Mouse (Mus musculus) left cerebral cortex, postnatal 36 days (tissue): ENCODE results near the gene Gm11549. TPM values are rescaled to one million over a fixed set of nuclear protein-coding genes. Genes with fewer than 3 reads are reported as not detected.

Experiments used
- DNase-seq, 2 experiments: peaks; one replicate each; pipeline ENCODE4 v3.0.0; 2021 to 2022; ENCODE audit warnings: low spot score in 2 of 2, mixed read lengths in 1 of 2
- intact Hi-C: fragments of 180-260 bp; cut with DNase I; formaldehyde crosslinking; loops from one replicate; pipeline ENCODE4 v1.15.1; 2025
- total RNA-seq, 2 experiments: library from RNA; stranded (reverse); gene quantifications; 2 replicates each; pipeline ENCODE4 v1.2.3; 2021

Gm11549 gene
- total RNA-seq, 2 experiments from 2014 or later, result 32.8 to 42.1 TPM

DNA sequence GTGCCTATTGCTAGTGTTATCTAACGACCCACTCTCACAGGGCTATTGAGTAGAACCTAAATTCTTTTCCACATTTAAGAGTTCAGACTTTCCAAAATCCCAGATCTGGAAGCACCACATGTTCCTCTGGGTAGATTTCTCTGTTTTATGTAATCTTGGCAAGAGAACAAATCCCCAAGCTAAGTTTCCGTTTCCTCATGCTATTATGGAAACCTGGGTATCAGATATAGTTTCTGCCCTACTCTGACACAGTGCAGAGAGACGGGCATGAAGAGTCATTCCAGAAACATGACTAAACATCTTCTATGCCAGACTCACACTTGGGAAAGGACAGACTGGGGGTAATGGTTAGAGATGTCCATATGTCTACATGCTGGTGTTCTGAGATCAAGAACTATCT is 2.9 kb upstream of the Gm11549 start:
- intact Hi-C loops, result no loop called here
- no peak for DNase-seq

DNA sequence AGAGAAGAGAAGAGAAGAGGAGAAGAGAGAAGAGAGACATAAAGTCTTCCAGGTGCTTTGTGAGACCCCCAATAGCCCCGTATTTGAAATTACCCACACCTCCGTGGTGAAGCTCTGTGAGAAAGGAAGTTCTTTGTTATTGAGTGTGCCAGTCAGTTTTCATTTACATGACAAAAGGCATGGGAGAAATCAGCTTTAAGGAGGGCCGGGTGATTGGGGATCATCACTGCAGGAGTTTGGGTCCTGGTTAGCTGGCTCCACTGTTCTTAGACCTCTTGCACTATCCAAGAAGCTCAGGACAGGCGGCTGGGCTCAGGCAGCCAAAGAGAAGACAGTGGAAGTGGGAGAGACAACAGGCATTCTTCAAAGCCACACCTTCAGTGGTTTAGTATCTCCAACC is 524 bp upstream of the Gm11549 start:
- DNase-seq, result no peak
- intact Hi-C loops, result no loop called here

DNA sequence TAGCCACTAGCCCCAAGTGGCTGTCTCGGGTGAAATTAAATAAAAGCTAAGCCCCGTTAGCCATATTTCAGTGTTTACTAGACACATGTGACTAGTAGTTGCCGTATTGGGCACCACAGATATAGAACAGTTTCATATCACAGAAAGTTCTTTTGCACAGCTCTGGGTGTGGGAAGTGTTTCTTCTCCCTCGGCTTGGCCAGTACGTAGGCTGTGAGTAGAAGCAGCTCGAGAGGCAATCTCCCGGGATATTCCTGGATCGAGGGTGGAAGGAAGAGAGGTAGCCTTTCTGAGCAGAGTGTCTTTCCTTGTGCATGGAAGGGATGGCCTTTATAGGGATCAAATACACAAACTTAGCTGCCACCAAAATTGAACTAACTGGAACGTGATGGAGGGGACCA is 5.4 kb downstream of the Gm11549 start:
- intact Hi-C loops, result no loop called here
- DNase-seq, result peak; percentile 61 to 67

DNA sequence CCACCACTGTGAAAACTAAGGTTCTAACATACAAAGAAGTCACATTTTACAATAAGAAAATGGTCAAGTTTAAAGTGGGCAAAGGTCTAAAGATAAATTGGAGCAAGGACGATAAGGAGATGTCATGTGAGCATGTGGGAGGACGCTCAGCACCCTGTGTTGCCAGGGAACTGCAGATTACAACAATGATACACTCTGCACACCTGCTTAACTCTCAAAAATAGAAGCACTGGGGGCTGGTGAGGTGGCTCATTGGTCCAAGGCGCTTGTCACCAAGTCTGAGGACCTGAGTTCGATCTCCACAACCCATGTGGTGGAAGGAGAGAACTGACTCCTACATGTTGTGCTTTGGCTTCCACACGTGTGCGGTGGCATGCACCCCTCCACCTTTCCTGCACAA is 10.1 kb downstream of the Gm11549 start:
- intact Hi-C loops, result no loop called here
- DNase-seq, result no peak

DNA sequence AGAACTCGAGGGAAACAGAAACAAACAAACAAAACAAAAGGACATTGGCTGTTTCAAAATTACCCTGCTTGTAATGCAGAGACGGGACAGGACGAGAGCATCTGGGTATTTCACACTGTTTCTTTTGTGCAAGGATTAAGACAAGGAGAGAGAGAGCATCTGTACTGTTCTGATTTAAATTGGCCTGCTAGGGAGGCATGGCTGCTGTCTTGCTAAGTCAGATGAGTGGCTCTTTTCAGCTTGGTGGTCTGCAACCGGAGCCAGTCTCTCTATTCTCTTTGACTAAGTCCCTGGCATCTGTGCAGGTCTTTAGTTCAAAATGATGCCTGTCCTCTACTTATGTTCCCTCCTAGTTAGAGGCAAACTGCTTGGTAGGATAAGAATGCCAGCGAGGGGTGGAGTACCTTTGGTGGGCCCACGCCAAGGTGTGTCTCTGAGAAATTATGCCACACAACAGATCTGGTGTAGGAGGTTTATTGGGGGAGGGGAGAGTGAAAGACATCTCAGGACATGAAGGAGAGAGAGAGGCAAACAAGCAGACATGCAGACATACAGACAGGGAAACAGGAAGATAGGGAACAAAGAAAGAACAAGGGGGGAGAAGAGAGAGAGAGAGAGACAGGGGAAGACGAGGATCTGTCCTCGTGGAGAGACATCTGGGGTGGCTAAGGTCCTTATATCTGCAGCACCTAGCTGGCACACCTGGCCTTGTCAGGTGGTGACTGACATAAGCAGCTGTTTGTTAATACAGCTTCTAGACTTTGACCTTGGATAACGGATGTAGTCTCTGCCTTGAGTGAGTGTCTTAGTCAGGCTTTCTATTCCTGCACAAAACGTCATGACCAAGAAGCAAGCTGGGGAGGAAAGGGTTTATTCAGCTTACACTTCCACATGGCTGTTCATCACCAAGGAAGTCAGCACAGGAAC is 15.5 kb downstream of the Gm11549 start:
- no peak for DNase-seq
- intact Hi-C loops, result no loop called here

DNA sequence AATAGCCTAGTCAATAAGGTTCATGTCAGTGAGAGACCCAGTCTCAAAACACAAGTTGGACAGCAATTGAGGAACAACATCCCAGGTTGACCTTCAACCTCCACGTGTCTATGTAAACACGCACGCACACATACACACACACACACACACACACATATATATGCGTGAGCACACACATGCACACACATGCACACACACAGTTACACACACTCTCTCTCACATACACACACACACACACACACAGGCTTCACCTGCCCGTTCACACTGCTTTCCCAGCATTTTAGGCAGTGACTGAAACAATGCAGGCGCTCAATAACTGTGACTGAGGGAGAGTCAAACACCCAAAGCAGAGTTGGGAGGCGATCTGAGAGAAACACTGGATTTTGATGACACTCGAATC is 16.3 kb downstream of the Gm11549 start:
- no peak for DNase-seq
- intact Hi-C loops, result no loop called here

DNA sequence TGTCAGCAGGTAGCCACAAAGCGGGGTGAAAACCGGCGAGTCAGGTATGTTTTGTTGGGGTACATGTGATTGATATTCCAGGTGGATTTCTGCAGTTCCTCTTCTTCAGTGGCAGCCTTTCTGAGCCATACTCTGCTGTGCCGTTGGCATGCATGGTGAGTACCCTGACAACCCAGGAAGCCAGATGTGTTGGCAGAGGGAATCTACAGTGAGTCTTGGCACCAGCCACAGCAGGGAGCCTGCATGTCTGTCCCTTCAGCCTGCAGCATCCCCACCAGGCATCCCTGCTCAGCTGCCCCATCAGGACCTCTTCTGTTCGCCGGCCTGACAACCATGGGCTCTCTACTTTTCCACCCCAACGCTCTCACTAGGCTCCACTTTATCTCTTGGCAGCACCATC is 20.1 kb downstream of the Gm11549 start:
- no peak for DNase-seq
- intact Hi-C loops, result no loop called here

DNA sequence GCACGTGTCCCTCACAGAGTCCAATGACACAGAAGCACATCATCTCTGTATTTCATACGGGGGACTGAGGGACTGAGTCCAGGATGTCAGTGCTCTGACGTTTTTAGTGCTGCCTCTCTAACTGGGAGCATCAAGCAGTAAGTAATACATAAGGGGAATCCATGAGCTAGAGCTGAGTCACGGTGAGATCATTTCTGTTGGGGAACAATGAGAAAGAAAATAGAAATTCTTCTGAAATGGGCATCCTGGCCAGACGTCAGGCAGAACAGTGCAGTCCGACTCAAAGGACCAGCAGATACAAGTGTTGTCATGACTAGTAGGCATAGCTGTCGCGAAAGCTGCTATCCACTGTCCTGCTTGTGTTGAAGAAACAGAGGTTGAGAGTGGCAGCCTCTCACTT is 20.6 kb downstream of the Gm11549 start:
- no peak for DNase-seq
- intact Hi-C loops, result no loop called here

DNA sequence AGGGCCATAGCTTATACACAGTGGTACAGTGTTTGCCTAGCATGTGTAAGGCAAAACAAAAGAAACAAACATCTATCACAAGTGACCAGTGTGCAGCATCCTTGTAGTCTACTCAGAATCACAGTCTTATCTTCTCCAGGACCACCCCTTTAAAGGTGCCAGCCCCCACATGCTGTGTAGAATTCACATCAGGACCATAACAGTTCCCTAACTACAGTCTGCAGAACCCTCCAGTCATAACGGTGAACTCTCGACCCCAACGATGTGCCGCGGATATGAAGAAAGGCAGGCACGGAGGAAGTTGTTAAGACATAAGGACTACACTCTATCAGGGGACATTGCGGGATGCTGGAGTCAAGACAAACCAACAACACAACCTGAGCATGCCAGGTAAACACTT is 22.2 kb downstream of the Gm11549 start:
- no peak for DNase-seq
- intact Hi-C loops, result loop anchor here (5.0 kb wide), 1 partner anchor 317 kb away; no protein-coding TSS in a partner anchor

DNA sequence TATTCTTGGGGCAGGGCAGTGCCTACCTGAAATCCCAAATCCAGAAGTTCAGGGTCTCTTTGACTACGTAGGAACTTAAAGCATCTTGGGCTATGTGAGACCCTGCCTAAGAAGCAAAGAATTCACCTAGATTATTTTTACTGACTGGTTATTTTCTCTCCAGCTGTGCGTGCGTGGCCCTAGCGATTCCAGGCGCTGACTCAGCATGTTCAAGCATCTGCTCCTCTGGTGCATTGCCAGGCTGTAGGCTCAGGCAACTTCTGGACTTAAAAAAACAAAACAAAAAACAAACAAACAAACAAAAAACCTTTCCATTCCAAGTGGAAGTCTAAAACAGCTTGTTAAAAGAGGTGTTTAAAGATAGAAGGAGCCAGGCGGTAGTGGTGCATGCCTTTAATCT is 23.4 kb downstream of the Gm11549 start:
- no peak for DNase-seq
- intact Hi-C loops, result loop anchor here (5.0 kb wide), 1 partner anchor 316 kb away; no protein-coding TSS in a partner anchor

DNA sequence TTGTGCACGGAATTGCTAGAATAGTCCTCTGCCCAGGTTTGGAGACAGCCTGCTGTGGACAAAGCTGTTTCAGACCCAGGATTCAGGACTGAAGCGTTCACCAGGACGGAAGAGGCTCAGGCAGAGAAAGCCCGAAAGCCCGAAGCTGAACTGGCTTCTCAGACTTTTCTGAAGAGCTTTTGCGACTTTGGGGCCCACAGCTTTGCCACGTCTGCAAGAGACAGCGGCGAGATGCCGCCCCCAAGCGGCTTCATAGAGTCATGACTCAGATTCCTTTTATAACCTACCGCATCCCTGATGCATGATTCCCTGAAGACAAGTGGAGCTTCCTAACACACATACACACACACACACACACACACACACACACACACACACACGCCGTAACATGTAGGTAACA is 24.9 kb downstream of the Gm11549 start:
- peak; percentile 68 to 71 for DNase-seq

DNA sequence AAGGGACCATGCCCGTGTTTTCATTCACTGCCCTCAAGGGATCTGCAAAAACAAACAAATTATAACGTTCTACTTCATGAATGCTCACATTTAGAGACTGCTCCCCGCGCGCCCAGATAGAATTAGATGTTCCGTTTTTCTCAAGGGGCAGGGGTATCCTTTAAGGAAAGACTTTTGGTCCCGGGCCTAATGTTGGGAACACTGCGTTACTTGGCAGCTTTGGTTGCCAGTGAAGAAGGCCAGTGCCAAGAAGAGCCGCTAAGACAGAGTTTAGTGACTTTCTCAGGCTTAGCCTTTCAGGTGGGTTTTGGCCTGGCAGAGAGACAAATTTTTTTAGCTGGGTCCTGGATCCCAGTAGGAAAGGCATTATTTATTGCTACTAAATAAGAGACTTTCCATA is 25.3 kb downstream of the Gm11549 start:
- intact Hi-C loops, result loop anchor here (5.0 kb wide), 1 partner anchor 314 kb away; no protein-coding TSS in a partner anchor
- no peak for DNase-seq

More for the DNA sequence above, 24.9 kb downstream of the Gm11549 start:
- intact Hi-C loops, result loop anchor here (5.0 kb wide), 1 partner anchor 314 kb away; no protein-coding TSS in a partner anchor

DNA sequence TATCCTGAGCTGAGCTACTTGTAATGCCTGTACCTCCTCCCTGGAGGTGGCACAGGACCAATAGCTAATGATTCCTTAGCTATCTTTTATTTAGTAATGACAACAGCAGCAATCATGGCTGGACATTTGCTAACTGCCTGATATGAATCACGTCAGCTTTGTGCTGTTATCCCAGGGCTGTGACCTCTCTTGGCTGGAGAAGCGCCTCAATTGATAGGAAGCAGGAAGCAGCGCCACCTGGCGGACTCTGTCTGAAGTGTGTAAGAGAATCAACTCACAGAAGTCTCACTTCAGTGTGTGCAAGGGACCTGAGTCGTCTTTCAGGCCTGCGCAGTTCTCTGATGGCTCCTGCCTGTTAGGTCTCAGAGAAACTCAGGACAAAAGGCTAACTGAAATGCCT is 26.2 kb downstream of the Gm11549 start:
- peak; percentile 82 to 86 for DNase-seq
- intact Hi-C loops, result loop anchor here (2.0 to 5.0 kb wide), 3 partner anchors 53 to 313 kb away; no protein-coding TSS in a partner anchor

DNA sequence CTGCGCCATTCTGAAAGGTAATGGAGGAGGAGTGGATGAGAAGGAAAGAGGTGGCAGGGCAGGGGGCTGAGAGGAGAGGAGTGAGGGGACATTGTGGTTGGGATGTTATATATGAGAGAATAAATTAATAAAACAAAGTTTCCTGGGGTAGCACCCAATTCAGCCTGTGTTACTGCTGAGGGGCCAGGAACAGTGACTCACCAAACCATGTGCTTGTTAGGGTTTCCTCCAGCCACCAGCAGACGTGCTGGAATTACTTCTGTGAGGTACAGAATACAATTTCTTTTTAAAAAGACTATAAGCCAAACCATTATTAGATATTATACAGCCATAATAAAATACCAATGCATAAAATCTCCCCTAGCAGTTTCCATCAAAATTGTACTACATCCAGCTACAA is 27.0 kb downstream of the Gm11549 start:
- DNase-seq, result no peak
- intact Hi-C loops, result loop anchor here (2.0 to 5.0 kb wide), 3 partner anchors 52 to 312 kb away; no protein-coding TSS in a partner anchor

DNA sequence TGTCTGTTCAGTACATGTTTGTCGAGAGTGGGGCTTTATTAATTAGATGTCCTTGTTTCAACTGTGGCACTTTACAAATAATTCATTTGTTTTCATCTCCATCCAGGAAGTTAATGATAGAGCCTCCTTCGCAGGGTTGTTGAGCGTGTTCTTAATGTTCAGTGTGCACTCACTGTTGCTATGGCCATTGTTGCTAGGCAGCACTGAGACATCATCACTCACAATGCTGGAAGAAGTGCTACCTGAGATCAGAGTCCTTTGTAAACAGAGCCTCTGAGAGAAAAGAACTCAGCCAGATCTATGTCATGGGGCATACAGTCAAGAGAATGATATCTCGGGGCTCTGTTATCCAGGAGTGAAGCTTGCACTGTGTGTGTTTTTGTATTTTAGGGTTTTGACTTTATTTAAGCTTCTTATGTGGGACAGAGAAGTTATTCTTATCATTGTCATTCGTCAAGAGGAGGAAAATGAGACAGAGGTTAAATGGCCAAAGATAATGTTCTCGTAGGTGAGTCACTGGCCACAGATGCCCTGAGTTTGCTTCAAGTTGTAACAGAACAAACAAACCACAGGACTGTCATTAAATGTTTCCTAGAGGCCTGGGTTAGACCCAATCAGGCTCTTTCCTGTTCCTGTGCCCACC is 27.9 kb downstream of the Gm11549 start:
- DNase-seq, result no peak
- intact Hi-C loops, result loop anchor here (2.0 kb wide), 2 partner anchors 51 to 283 kb away; no protein-coding TSS in a partner anchor

DNA sequence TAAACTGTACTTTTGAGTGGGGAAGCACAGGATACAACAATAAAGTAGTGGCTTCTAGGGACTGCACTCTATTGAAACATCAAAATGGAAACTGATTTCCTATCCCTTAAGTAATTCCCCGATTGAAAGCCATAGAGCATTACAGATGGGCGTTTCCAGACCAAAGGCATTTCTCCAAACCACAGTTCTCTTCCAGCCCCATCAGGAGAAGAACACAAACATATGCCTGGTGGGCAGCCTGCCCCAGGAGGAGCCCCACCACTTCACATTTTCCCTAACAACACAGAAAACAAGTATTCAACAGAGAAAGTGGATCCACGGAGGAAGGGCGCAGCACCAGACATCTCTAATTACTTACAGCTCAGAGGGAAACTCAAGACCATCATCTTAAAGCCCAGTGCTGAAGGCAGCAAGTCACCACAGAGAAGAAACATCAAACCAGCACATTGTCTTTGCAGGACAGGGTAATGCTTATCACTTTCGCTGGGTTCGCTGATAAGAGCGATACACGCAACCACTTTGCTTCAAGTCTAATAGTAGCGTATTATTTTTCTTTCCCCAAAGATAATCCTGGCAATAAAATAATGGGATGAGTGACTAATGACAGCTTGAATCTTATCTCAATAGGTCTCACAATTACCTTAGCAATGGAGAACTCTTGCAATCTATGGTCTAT is 28.8 kb downstream of the Gm11549 start:
- intact Hi-C loops, result no loop called here
- no peak for DNase-seq

DNA sequence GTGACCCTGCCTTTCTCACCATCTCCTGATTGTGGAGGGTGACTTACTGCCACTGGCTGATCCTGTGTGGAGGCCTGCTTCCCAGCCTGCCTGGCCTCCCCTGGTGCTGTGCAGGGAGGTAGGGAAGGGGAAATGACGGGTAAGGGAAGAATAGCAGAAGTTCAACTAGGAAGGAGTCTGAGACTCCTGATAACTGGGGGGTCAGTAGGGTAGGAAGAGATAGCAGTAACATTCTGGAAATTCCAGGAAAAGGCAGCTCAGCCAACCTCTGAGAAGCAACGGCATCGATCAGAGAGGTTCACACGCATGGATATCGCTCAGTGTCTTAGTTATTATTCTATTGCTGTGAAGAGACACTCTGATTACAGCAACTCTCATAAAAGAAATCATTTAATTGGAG is 30.1 kb downstream of the Gm11549 start:
- intact Hi-C loops, result no loop called here
- DNase-seq, result no peak

DNA sequence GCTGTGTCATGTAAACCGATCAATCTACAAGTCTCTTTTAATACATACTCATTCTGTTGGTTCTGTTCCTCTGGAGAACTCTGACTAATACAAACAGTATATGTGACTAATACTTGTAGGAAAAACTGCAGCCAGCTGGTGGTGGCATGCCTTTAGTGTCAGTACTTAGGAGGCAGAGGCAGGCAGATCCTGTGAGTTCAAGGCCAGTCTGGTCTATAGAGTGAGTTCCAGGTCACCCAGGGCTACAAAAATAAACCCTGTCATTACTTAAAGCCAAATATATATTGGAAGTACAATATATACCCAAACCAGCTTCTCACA is 32.1 kb downstream of the Gm11549 start:
- intact Hi-C loops, result no loop called here
- DNase-seq, result no peak

DNA sequence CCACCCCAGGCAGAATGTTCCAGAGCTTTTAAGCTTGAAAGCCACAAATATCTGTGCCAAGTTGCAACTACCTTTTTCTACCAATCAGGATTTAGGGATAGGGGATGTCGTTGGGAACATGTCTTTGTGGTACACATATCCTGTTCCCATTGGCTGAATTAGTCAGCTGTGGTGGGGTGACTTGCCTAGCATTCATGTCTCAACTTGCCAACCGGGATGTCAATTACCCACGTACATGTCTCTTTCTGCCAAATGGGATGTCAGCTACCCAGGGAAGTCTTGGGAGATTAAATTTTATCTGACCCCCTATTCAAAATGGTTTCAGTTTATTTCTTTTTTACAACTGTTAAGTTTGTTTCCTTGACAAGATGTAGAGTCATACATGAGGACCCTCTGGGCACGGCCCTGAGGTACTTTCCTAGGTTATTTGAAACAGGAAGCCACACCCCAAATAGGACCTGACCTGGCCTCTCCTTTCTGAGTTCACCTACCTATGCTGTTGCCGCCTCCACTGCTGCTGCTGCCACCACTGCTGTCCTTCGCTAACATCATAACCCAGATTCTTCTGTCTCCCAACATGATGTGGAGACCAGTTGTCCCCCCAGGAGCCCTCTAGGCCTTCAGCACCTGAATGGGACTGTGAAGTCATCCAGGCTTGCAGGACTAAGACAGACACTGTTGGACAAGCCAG is 32.6 kb downstream of the Gm11549 start:
- intact Hi-C loops, result no loop called here
- no peak for DNase-seq

DNA sequence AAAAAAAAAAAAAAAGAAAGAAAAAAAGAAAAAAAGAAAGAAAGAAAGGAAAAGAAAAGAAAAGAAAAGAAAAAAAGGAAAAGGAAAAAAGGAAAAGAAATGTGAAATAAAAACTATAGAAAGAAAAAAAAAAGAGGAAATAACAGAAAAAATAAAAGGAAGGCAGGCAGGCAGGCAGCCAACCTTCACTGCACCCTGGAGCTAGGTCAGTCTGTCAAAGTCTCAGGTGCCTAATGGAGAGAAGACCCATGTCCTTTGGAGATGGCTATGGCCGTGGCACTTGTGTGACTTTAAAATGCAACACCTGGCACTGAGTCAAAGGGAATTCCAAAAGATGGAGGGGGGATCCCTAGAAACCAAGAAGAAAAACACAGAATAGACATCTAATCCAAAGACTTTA is 33.2 kb downstream of the Gm11549 start:
- intact Hi-C loops, result no loop called here
- no peak for DNase-seq
